In the genomic region with DNA sequence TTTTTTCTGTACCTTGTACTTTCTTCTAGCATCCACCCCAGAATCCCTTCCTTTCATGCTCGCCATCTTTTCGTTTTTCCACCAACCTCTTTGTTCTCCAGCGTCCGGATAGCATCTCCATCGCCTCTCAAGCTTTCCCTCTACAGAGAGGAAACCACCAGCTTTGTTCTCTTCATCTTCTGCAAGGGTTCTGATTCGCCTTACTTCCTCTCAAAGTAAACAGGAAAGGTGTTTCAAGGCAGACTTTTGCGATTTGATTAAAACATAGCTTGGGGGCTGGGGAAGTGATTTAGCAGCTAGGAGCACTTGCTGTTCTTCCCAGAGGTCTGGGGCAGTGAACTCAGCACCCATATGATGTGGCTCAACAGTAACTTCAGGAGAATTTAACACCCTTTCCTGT, we compare ENCODE assay signal across 25 mouse cellular contexts.
DNase-seq lines count a peak whose midpoint lies in the region; ATAC-seq lines count a peak whose summit lies in the region.
"Had no signal": no experiment of that assay in that cellular context is flagged by ENCODE, and none has a peak within 500 bp of the region (broad histone marks: within the 10 kb centered on the region; RNA-seq: fewer than 3 reads in every experiment).

No protein-coding gene starts in this region.

- H3K27ac ChIP-seq in hindbrain, embryonic 11.5 days (ENCODE audit: low read depth, low read length) = no peak overlapping the region
- H3K27ac ChIP-seq: embryonic facial prominence, embryonic 12.5 days; embryonic facial prominence, embryonic 15.5 days; forebrain, embryonic 15.5 days; heart, embryonic 15.5 days; hindbrain, embryonic 10.5 days; hindbrain, embryonic 14.5 days; hindbrain, postnatal 0 days had no signal

- H3K4me3 ChIP-seq in hindbrain, embryonic 11.5 days (ENCODE audit: low read depth, low read length) = no peak overlapping the region
- H3K4me3 ChIP-seq: embryonic facial prominence, embryonic 12.5 days; embryonic facial prominence, embryonic 15.5 days; forebrain, embryonic 15.5 days; heart, embryonic 12.5 days; heart, embryonic 15.5 days; hindbrain, embryonic 10.5 days had no signal

- no peak overlapping the region for H3K4me2 ChIP-seq in hindbrain, embryonic 11.5 days (replicated peaks; ENCODE audit: low read depth, low read length)
- H3K4me2 ChIP-seq: embryonic facial prominence, embryonic 12.5 days; embryonic facial prominence, embryonic 15.5 days; forebrain, embryonic 15.5 days; heart, embryonic 12.5 days; heart, embryonic 15.5 days; hindbrain, embryonic 14.5 days had no signal

- ATAC-seq in hindbrain, embryonic 11.5 days (ENCODE audit: low FRiP score) = no peak
- ATAC-seq: forebrain, embryonic 15.5 days; hindbrain, postnatal 0 days; intestine, postnatal 0 days had no signal

- no peaks in the 10 kb centered on the region for H3K9me3 ChIP-seq in hindbrain, embryonic 11.5 days (ENCODE audit: control insufficient read depth, low read length)
- H3K9me3 ChIP-seq: embryonic facial prominence, embryonic 12.5 days; embryonic facial prominence, embryonic 15.5 days; forebrain, embryonic 15.5 days; heart, embryonic 15.5 days had no signal

- WGBS in hindbrain, embryonic 11.5 days = 84% methylated on average over 7 of the region's 7 CpGs

- no peaks in the 10 kb centered on the region for H3K36me3 ChIP-seq in hindbrain, embryonic 11.5 days (ENCODE audit: control insufficient read depth, insufficient read depth, low read length)
- H3K36me3 ChIP-seq: embryonic facial prominence, embryonic 12.5 days; embryonic facial prominence, embryonic 15.5 days; forebrain, embryonic 15.5 days; heart, embryonic 12.5 days; heart, embryonic 15.5 days; hindbrain, embryonic 10.5 days had no signal

- H3K9ac ChIP-seq in hindbrain, embryonic 11.5 days (ENCODE audit: low read depth, low read length) = no peak overlapping the region
- H3K9ac ChIP-seq: embryonic facial prominence, embryonic 12.5 days; embryonic facial prominence, embryonic 15.5 days; forebrain, embryonic 15.5 days; heart, embryonic 12.5 days; heart, embryonic 15.5 days; hindbrain, embryonic 14.5 days had no signal

- H3K27me3 ChIP-seq in hindbrain, embryonic 11.5 days (ENCODE audit: control insufficient read depth, insufficient read depth, low read length) = no peaks in the 10 kb centered on the region
- H3K27me3 ChIP-seq: embryonic facial prominence, embryonic 15.5 days; forebrain, embryonic 15.5 days; heart, embryonic 12.5 days; heart, embryonic 15.5 days had no signal

- DNase-seq in 416B (ENCODE audit: low read depth) (peak; percentile 13), adipocyte (ENCODE audit: low spot score) (no peak)
- peak; percentile 26 for DNase-seq in CD4-positive, CD25-positive, alpha-beta regulatory T cell, adult 2 months (ENCODE audit: low read depth, low spot score)
- peak; percentile 55 for DNase-seq in T-cell, adult 2 months (ENCODE audit: low spot score)
- peak; percentile 65 for DNase-seq in naive thymus-derived CD4-positive, alpha-beta T cell, adult 2 months (ENCODE audit: low read depth)
- DNase-seq in hindbrain, embryonic 11.5 days (ENCODE audit: low spot score) = no peak
- no peak for DNase-seq in lung, adult 18-20 months
- DNase-seq: adrenal gland, adult 8-10 months; cerebellum, adult 11 months; cerebellum, adult 2 months; cerebellum, adult 9-11 months; cerebellum, postnatal 25 days; gastrocnemius, postnatal 25 days; heart, adult 18-20 months; heart, postnatal 10 days; heart, postnatal 36 days had no signal

- no peaks in the 10 kb centered on the region for H3K4me1 ChIP-seq in hindbrain, embryonic 11.5 days (replicated peaks; ENCODE audit: control insufficient read depth, insufficient read depth, low read length)
- H3K4me1 ChIP-seq: embryonic facial prominence, embryonic 15.5 days; forebrain, embryonic 15.5 days; heart, embryonic 12.5 days; heart, embryonic 15.5 days; hindbrain, embryonic 10.5 days had no signal

Comparison
In these comparisons a context has a peak if more than half of its experiments do, and no peak if none do; other contexts are left out.
1. DNase-seq: peak in 416B (single experiment), CD4-positive, CD25-positive, alpha-beta regulatory T cell, adult 2 months (single experiment), T-cell, adult 2 months (single experiment) and naive thymus-derived CD4-positive, alpha-beta T cell, adult 2 months (single experiment); none in hindbrain, embryonic 11.5 days (single experiment), adipocyte (single experiment) and lung, adult 18-20 months (0 of 2).